Mouse (Mus musculus) liver, adult 2 months (tissue): ENCODE measurements at regions not wholly inside any gene's neighbourhood (a gene's known extent, or its start where the extent isn't known, plus 50 kb on each side); places are given as distances from the start of the nearest gene placed in this dataset.

Experiments used
- DNase-seq: peaks from one replicate; pipeline ENCODE4 v3.0.0-alpha.2; 2011; ENCODE audit warnings: low read depth, low spot score; ENCODE audit errors: extremely low read depth
- H3K27ac ChIP-seq: fragments of 200-500 bp; replicated peaks from 2 replicates; pipeline ENCODE4 v1.5.1; 2012; ENCODE audit warnings: low read depth, mild to moderate bottlenecking, control low read depth, inconsistent platforms, low read length; ENCODE audit not compliant: insufficient read depth
- H3K27me3 ChIP-seq: fragments of 200-500 bp; 2 replicates; pipeline ENCODE4 v1.6.1; 2012; ENCODE audit warnings: mild to moderate bottlenecking, moderate library complexity, low read length, inconsistent platforms; ENCODE audit not compliant: control insufficient read depth, insufficient read depth
- H3K36me3 ChIP-seq: fragments of 200-500 bp; 2 replicates; pipeline ENCODE4 v1.6.1; 2012; ENCODE audit warnings: low read length, inconsistent platforms; ENCODE audit not compliant: control insufficient read depth, insufficient read depth
- H3K4me1 ChIP-seq: fragments of 200-500 bp; 2 replicates; pipeline ENCODE4 v1.6.1; 2011; ENCODE audit warnings: low read length; ENCODE audit not compliant: control insufficient read depth, insufficient read depth
- H3K4me3 ChIP-seq: fragments of 200-500 bp; 2 replicates; pipeline ENCODE4 v1.5.1; 2011; ENCODE audit warnings: low read depth, mild to moderate bottlenecking, control low read depth, low read length, moderate library complexity; ENCODE audit not compliant: insufficient read depth
- H3K79me2 ChIP-seq: fragments of 200-500 bp; 2 replicates; pipeline ENCODE4 v1.6.1; 2012; ENCODE audit warnings: inconsistent platforms, mild to moderate bottlenecking, low read length, moderate library complexity; ENCODE audit not compliant: control insufficient read depth, insufficient read depth
- H3K9ac ChIP-seq: fragments of 200-500 bp; 2 replicates; pipeline ENCODE4 v1.6.1; 2012; ENCODE audit warnings: low read depth, mild to moderate bottlenecking, control low read depth, inconsistent platforms, low read length
- CTCF ChIP-seq: fragments of 200-500 bp; IDR thresholded peaks from 2 replicates; pipeline ENCODE4 v1.5.1; 2011; ENCODE audit warnings: low read depth, low read length, control low read depth
- POLR2A ChIP-seq: fragments of 200-500 bp; IDR thresholded peaks from 2 replicates; pipeline ENCODE4 v1.6.1; 2011; ENCODE audit warnings: low read length, control low read depth; ENCODE audit not compliant: insufficient read depth; ENCODE audit errors: extremely low read depth
- WGBS: fragments of 180-500 bp; shearing (Covaris S2); methylation state at CpG from one replicate; pipeline ENCODE4 v1.1.7; 2018; 5-methylcytosine and 5-hydroxymethylcytosine counted together

DNA sequence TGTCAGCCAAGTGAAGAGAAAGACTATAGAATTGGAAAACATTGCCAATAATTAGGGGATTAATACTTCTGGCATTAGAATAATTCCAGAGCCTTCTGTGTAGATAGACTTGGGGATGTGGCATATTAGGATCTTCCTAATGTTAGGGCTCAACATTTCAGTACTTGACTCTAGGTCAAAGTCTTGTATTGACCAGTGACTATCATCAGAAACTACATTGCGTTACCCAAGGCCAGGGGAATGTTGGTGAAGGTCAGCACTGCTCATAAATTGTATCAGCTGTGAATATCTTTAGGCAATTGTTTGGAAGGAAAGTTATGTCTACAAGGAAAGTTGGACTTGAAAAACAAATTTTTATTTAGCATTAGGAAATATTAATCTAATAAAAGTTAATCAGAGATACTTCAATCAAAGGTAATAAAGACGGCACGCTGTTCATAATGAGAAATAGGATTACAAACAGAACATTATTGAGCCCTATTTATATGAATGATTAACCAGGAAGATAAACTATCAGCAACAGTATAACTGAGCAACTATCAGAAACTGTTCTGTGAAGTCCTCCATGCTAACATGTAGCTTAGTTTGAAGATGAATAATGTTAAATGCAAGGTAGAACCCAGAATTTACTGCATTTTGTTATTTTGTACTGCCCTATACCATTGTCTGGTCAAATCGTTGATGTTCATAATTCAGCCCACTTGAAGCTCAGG, 310.2 kb downstream of the Adcyap1 start:
- Histone ChIP-seq H3K27ac (no peak overlapping the region), H3K9ac (no peak overlapping the region), H3K4me3 (no peak overlapping the region), H3K4me1 (no peaks in the 10 kb centered on the region), H3K36me3 (no peaks in the 10 kb centered on the region), H3K27me3 (no peaks in the 10 kb centered on the region), H3K79me2 (no peaks in the 10 kb centered on the region)
- TF ChIP-seq CTCF (no peak), POLR2A (no peak)
- 67% methylated on average over 4 of the region's 4 CpGs for WGBS
- peak; percentile 82 for DNase-seq

DNA sequence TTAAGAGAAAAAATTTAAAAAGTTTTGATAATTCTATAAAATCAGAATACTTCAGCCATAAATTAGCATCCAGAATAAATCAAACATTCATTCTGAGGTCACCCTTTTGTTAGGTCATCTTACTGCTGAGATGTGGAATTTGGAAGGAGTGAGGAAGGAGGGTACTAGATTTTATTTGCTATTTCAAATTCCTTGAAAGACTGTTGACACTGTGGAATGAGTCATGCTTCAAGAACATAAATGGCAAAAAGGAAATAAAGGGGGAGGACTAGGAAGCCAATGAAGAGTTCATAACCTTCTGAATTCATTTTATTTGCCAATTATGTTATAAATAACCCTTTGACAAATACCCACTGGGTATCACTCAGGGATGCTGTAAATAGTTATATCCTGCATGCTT, 324.6 kb downstream of the Adcyap1 start:
- TF ChIP-seq POLR2A = no peak
- TF ChIP-seq CTCF = no peak
- H3K9ac ChIP-seq = no peak overlapping the region
- no peaks in the 10 kb centered on the region for H3K36me3 ChIP-seq
- H3K27me3 ChIP-seq = no peaks in the 10 kb centered on the region
- no peaks in the 10 kb centered on the region for H3K79me2 ChIP-seq
- H3K27ac ChIP-seq = no peak overlapping the region
- no peak overlapping the region for H3K4me3 ChIP-seq
- no peak for DNase-seq
- H3K4me1 ChIP-seq = no peaks in the 10 kb centered on the region

DNA sequence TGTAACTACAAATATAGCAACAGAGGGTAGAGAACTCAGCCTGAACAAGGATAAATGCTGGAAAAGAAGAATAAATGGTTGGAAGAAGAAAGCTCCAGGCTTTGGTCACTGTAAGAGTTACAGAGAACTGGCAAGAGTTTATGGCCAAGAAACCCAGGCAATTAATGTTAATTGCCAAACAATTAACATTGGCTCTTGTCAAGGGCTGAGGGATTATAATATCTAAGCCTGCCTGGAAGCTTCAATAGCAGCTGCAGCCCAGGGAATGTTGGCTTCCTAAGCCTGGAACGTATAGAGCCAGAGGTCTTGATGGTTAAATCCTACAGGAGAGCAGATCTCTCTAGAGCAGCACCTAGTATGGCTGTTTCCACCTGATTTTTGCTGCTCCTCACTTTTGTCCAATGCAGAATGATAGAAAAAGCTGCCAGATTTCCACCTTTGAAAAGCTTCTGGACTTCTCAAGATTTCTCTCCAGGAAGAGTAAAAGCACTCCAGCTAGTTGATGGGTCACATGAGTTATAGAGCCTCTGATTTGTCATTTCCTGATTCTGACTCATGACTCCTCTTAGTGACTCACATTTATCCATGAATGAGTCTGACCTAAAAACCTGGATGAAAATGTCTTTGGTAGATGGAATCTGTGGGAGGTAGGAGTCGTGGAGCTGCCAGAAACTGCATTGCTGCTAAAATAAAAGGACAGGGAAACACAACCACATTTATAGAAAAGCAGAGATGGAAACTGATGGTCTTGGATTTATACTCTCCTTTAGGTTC, 327.2 kb downstream of the Adcyap1 start:
- no peaks in the 10 kb centered on the region for H3K27me3 ChIP-seq
- 35% methylated on average over 2 of the region's 2 CpGs for WGBS
- no peak overlapping the region for H3K27ac ChIP-seq
- no peaks in the 10 kb centered on the region for H3K36me3 ChIP-seq
- TF ChIP-seq POLR2A (no peak), CTCF (no peak)
- no peak overlapping the region for H3K9ac ChIP-seq
- H3K4me3 ChIP-seq = no peak overlapping the region
- no peaks in the 10 kb centered on the region for H3K79me2 ChIP-seq
- DNase-seq = no peak
- H3K4me1 ChIP-seq = no peaks in the 10 kb centered on the region

DNA sequence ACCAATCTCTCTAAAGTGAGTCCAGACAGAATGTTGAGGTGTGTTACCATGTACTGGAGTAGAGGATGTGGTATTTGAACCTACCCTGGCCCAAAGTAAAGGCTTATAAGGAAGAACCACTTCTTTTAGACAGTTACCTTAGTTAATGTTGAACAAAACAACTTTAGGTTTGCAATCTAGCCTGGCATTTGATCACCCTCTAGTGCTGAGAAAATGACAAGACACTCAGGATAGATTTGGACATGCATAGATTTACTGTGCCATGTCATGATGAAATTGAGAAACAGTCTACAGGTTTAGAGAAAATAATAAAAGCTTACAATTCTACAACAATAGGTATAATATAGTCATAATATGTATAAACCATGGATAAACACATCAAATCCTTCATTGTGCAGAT, 333.7 kb downstream of the Adcyap1 start:
- Histone ChIP-seq H3K4me3 (no peak overlapping the region), H3K9ac (no peak overlapping the region)

DNA sequence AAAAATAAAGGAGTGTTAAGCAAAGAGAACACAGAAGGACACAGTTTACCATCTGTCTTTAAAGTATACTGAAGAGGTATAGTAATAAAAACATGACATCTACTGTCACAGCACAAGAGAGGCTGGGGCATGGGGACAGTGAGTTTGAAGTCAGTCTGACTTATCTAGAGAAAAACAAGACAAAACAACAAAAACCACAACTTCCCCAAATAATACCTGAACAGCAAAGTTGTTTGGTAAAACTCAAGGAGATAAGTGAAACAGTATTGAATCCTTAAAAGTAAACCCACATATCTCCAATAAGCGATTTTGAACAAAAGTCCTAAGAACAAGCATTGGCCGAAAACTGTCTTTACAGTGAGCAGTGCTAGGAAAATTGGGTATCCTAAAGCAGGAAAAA, 336.1 kb downstream of the Adcyap1 start:
- H3K36me3 ChIP-seq = no peaks in the 10 kb centered on the region
- DNase-seq = no peak
- no peaks in the 10 kb centered on the region for H3K4me1 ChIP-seq
- H3K27ac ChIP-seq = no peak overlapping the region
- no peak overlapping the region for H3K4me3 ChIP-seq
- no peak for TF ChIP-seq POLR2A
- TF ChIP-seq CTCF = no peak
- H3K9ac ChIP-seq = no peak overlapping the region
- H3K27me3 ChIP-seq = no peaks in the 10 kb centered on the region
- WGBS = 88% methylated on average over 2 of the region's 2 CpGs
- no peaks in the 10 kb centered on the region for H3K79me2 ChIP-seq

More for the DNA sequence above, 333.7 kb downstream of the Adcyap1 start:
- Histone ChIP-seq H3K4me1 (no peaks in the 10 kb centered on the region), H3K79me2 (no peaks in the 10 kb centered on the region), H3K36me3 (no peaks in the 10 kb centered on the region), H3K27ac (no peak overlapping the region), H3K27me3 (no peaks in the 10 kb centered on the region)
- TF ChIP-seq POLR2A = no peak
- TF ChIP-seq CTCF = no peak
- DNase-seq = peak; percentile 23

DNA sequence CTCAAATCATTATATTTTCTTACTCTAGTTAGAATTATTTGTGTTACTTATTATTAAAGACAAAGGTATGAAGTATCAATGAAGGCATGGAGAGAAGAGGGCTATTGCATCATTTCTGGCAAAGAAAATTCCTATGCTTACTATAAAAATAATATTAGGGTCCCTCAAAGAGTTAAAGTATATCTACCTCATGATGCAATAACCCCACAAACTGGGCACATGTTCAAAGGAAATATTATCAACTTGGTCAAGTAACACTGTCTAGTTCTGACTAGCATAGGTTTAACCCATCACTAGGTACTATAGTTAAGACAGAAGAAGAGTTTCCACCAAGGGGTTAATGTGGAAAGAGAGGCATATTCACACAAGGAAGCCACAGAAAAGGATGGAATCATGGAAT, 336.9 kb downstream of the Adcyap1 start:
- DNase-seq = no peak
- Histone ChIP-seq H3K27me3 (no peaks in the 10 kb centered on the region), H3K4me3 (no peak overlapping the region), H3K9ac (no peak overlapping the region), H3K27ac (no peak overlapping the region), H3K4me1 (no peaks in the 10 kb centered on the region), H3K79me2 (no peaks in the 10 kb centered on the region), H3K36me3 (no peaks in the 10 kb centered on the region)
- no peak for TF ChIP-seq POLR2A
- no peak for TF ChIP-seq CTCF
